Mouse (Mus musculus) cerebellum, adult (tissue): ENCODE data around the gene Myo7a.

Experiments used
- ATAC-seq: cut with Nextera tagmentation; 2 replicates; pipeline ENCODE4 v1.9.2; 2017; ENCODE audit warnings: mild to moderate bottlenecking, moderate library complexity, mixed read lengths; ENCODE audit not compliant: insufficient number of reproducible peaks, low FRiP score, low TSS enrichment

Myo7a gene

DNA sequence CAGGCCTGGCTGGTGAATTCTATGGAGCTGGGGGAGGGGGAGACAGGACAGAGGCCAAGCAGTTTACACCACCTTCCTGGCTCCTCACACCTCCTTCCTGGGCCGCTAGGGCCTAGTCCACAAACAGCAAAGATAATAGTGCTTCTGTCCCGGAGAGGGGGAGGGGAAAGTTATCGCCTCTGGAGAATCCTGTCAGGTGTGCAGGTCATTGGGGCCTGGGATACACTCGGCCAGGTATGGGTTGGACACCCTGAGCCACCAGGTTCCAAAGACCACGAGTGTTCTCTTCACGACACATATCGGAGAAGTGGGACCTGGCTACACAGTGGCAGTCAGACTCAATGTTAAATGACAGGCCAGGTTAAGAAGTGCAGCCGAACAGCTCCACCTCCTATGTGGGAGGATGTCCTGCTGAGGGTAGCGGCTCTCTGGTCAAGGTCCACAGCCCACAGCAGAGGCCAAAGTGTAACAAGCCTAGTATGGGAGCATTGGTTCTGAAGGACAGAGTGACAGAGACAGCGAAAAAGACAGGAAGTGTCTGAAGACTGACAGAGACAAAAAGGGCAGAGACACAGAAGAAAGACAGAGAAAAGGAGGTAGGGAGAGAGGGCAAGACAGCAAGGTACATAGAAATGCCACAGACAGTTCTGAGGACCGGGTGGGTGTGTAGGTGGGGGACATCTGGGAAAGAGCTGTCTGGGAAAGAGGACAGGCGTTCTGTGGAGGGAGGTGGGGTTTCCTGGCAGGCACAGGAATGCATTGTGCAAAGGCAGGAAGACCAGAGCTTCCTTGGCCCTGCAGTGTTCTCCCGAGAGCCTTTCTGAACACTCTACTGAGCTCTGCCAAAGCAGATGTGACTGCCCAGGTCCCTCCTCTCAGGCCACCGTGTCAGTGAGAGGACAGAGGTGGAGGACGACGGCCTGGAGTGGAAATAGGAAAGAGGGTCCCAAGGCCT, 14.6 kb downstream of the Myo7a start:
- ATAC-seq: no peak

DNA sequence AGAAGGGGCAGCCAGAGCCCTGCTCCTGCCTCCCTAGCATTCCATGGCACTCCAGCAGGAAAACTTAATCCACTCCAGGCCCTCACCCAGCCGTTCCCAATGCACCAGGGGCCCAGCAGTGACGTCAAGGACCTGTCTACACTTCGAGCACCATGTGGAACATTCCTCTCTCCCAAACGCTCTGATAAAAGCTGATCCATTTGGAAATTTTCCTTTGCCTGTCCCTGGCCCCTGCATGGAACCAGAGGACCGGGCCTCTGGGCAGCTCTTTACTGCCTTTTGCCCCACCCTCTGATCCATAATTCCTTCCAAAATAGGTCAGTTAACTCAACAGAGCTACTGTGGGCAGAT, 15.4 kb downstream of the Myo7a start:
- ATAC-seq: no peak

DNA sequence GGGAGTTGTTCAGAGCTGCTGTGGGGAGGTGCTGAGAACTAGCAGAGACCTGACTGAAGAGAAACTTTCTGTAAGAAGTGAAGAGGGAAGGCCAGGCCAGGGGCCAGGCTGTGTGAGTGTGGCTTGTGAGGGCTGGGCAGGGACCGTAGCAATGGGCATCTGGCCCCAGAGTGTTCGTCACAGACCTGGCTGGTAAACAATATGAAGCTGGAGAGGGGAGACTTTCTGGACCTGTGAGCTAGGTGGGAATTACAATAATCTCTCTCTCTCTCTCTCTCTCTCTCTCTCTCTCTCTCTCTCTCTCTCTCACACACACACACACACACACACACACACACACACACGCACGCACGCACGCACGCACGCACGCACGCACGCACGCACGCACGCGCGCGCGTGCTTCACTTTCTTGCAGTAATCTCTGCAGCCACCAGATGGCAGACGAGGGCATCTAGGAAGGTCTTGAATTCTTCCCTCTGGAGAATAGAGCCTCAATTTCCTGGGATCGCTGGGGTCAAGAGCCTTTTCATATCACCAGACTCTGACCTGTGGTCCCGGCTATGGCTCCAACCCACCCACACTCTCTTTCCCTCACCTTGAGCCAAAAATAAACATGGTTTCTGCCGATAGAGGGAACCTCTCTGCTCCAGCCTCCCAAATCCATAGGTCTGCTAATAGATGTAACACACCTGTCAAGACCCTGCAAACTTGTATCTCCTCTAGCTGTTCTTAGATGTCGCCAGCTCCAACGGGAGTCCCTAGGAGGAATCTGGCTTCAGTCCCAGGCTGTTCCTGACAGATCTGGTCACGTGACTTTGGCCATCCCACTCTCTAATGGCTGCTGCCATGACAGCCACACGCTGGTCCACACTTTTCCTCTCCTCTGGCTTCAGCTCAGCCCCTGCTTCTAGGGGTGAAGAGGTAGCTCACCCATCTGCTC, 16.1 kb downstream of the Myo7a start:
- ATAC-seq: peak; percentile 60

DNA sequence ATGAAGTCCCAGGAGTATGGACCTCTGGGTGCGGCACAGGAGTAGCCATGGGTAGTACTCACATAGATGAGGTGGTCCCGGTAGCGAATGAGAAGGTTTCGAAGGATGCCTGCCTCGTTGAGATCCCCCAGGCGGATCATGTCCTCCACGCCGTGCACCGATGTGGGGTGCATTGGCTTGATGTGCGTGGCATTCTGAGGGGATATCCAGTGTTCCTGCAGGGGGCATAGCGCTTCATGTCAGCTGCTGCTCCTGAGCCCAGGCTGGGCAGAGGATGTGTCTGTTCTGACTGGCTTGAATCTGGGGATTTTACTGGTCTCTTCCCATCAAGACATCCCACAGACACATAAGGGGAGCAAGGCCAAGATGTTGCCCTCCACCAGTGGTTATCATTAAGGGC, 16.8 kb downstream of the Myo7a start:
- ATAC-seq: no peak

DNA sequence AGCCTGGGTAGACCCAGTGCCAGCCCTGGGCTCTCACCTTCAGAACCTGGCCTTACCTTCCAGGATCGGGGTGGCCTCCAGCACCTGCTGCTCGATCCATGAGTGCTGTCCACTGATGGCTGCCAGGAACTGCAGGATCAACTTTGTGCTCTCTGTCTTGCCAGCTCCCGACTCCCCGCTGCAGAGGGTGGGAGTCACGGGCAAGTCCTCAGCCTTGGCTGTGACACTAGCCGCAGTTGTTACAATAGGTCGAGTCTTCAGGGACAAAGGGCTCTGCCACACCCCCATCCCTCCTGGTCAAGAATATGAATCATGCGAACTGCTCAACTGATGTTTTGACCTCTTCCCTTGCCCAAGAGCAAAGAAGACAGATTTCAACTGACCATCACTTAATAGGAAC, 21.8 kb downstream of the Myo7a start:
- ATAC-seq: no peak

DNA sequence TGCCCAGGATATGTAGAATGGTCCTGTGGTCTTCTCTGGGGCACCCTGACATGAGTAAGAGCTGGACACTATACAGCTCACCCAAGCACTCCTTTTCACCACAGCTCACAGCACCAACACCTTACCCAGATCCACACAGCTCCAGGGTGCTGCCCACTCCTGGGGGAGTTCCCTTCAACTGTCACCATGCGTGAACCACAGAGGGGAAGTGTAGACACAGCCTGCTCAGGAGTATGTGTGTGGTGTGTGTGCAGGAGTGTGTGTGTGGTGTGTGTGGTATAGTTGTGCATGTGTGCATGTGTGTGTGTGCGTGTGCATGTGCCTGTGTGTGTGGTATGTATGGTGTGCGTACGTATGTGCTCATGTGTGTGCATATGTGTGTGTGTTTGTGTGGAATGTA, 23.5 kb downstream of the Myo7a start:
- no peak for ATAC-seq

DNA sequence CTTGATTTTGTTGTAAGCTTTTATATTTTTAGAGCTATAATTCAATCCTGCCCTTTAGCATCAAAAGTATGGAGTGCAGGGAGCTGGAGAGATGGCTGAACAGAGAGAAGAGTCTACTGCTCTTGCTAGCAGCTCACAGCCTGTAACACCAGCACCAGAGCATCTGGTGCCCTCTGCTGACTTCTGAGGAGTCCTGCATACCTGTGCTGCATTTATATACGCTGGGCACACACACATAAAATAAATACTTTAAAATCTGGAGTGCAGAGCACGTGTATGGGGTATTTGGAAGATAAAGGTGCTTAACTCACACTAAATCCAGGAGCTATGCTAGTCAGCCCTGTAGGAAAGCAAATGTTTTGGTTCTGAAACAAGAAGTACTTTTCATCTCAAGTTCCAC, 33.0 kb downstream of the Myo7a start:
- no peak for ATAC-seq

DNA sequence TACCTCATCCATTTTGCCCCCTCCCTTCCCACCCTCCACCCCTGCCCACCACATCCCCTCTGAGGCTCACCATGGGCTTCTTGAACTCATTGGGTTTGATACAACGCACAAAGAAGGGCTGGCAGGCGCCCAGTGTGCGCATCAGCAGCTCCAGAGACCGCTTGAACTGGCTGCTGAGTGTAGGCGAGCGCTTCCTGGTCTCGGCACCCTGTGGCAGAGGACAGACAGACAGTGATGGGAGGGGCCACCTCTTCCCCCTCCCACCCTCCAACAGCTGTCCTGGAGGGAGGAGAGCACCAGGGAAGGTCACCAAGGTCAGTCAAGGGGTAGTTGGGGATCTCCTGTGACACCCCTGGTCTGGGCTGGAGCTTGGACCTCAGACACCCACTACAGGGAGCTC, 34.0 kb downstream of the Myo7a start:
- ATAC-seq: no peak

DNA sequence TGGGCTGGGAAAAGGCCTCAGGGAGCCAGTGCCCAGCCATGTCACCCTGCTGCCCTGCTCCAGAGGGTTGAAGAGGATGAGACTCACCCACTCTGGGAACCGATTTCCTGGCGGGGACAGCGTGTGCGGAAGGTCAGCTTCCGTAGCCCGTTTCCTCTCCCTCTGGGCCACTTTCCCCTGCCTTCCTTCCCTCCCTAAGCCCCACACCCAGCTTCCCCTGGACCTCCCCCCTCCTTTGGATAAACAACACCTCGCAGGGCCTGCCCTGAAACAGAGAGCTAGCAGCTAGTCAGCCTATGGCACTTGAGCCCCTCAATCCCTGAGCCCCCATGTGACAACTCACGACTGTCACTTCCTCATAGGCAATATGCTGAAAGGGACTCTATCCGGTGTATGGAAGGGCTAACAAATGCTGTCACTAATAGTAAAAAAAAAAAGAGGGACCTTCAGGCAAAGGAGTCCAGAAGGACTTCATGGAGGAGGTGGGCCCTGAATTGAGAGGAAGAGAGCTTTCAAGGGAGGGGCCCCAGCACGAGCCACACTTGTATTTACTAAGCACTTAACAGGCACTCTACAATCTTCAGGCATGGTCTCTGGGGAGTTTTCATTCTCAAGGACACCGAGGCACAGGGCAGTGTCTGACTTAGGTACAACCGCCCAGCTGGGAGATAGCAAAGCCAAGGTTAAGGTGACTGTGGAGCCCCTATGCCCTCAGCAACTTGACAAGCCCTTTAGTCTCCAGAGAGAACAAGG, 34.6 kb downstream of the Myo7a start:
- ATAC-seq: no peak

DNA sequence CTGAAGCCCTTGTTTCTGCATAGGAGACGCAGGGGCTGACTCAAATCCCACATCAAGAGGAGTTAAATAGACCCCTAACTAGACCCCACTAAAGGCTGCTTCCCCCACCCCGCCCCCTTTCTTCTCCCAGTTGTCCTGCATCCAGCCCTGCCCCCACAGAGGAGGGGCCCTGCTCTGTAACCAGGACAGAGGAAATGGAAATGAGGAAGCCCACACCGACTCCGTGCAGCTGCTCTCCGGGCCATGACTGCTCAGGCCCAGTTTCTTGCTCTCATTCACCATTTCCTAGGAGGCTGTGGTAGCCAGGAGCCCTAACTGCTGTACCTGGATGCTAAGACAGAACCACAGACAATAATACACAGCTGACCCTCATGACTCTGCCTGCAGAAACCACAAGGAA, 36.9 kb downstream of the Myo7a start:
- ATAC-seq: no peak

DNA sequence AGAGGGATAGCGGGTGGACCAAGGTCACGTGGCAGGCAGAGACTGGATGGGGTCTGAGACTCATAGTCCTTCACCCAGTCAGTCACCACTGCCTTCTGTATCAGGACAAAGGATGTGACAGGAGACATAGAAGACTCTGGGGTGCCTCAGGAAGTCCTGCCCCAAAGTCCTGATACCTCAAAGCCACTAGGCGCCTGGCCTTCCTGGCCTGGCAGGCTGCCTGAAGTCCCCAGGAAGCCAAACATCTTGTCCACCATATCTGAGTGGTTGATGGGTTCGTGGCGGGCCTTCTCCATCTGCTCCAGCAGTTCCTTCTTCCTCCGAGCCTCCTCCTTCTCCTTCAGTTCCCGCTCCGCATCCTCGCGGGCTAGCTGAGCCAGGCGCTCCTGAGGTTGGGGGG, 41.9 kb downstream of the Myo7a start:
- no peak for ATAC-seq

DNA sequence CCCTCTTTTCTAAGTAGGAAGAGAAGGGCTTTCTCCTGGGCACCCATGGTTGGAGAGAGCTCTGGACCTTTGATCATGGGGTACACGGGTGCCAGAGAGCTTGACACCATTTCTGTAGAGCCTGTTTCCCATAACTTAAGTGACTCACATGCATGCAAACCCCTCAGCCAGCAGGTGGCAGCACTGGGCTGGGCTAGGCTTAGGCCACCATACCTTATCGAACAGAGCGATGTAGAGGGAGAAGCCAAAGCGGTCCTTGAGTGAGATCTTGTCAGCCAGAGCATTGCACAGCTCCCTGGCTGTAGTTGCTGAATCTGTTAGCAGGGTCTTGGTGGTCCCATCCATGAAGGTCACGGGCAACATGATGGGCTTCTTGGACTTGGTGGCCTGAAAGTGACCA, 47.7 kb downstream of the Myo7a start:
- peak; percentile 79 for ATAC-seq

DNA sequence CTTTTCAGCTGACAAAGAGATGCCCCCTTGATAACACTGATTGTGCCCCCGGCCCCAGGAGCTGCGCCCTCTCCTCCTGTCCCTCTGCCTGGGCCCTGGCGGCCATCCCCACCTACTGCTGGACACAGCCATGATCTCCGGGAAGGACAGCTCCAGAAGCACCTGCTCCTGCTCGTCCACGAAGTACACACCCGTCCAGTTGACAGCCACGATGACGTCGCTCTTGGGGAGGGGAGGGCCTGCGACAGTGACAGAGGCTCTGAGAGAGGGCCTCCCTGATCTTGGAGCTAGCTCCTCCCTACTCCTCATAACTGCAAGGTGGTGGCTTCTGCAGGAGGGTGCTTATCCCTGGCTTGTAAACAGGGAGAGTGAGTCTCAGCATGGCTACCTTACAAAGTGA, 53.1 kb downstream of the Myo7a start:
- ATAC-seq: no peak

DNA sequence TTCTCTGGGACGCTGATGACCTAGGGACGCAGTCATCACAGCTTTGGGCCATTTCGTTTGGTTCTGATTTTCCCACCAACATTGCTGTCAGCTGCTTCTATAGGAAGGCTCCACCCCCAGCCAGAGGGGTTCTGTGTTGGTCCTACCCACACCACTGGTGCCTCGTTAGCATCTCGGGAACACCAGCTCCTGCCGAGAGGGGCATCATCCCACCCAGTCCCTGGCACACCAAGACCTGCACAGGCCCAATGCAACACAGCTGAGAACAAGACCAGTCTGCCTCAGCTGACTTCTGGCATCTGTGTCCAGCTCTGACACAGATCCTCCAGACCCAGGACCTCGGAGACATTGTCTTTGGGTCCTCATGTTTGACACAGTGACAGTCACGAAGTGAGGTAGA, 64.4 kb downstream of the Myo7a start:
- ATAC-seq: no peak

DNA sequence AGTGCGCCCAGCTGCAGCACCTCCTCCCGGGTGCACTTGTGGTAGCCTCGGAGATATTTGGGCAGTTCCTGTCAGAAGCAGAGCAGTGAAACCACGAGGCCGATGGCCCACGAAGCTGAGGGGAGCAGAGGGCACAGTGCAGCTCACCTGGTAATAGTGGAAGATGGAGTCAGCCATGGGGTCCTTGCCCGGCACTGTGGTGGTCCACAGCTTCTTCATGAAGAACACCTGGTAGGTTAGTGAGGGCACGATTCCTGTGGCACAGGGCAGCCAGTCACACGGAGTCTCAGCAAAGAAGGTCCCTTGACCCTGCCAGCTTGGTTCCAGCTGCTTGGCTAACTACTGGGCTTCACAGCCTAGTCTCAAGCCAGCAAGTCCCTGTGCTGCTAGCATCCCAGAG, 64.9 kb downstream of the Myo7a start:
- ATAC-seq: no peak

DNA sequence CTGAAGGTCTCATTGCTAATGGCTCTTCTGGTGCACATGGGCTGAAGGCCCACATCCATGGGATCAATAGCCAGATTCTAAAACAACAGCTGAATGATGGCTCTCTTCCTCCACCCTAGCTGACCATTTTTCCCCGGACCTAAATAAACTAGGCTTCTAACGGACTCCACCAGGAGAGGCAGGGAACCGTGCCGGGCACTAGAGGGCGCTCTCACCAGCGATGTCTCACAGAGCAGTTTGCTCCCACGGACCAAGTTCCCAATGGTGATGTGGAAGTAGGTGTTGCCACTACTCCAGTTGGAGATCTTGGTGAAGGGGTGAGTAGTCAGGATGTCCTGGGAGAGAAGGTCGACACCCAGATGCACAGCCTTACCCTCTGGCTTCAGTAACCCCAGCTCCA, 67.3 kb downstream of the Myo7a start:
- no peak for ATAC-seq

DNA sequence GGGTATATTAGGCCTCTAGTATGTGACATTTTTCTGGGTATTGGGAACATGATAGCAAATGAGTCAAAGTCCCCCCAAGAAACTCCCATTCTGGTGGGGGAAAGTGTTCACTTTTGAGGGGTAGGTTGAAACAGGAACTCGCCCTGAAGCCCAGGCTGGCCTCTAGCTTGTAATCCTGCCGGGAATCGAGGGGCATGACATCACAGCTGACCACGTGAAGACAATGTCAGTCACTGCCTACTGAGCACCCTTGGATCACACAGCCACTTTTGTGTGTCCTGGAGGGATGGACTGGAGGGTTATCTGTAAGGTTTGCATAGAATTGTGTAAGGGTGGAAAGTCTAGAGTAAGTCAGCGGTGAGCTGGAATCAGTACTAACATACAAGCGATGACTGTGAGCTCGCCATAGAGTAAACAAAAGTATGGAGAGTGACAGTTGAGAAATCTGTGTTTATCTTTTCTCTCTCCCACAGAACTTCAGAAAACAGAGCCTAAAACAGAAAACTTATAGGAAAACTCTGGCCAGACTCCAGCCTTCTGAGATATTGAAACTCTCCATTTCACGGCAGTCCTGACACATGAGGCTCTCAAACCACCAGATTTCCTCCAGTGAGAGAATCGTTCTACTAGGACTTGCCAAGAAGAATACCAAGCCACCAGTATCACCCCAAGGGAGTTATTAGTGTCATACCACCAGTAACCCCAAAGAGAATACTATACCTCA, 71.1 kb downstream of the Myo7a start:
- no peak for ATAC-seq

DNA sequence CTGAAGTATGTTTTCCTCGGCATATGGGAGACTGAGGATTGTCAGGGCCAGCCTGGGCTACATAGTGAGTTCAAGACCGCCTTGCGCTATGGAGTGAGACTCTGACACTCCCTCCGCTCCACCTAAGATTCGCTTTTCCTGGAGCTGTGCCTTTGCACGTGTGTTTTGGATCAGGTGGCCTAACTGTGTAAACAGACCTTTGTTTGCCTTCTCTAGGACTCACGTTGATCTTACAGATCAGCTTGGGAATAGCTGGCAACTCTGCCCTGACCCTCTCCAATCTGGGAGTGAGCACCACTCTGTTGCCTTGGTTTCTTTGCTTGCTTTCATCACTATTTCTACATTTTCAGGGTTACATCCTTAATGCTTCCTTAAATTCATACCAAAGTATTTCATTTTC, 116.7 kb downstream of the Myo7a start:
- ATAC-seq: no peak
